Mouse (Mus musculus) monocyte, adult 5-6 weeks (primary cell): ENCODE results near the gene Mcpt8. TPM values are rescaled to one million over a fixed set of nuclear protein-coding genes. Genes with fewer than 3 reads are reported as not detected.

Experiments
- ATAC-seq: fragments of 153-309, 156-312 bp; replicated peaks from 2 replicates; pipeline ENCODE4 v1.8.0; 2017; ENCODE audit warnings: mild to moderate bottlenecking; ENCODE audit not compliant: low TSS enrichment, insufficient number of reproducible peaks, severe bottlenecking, poor library complexity, low FRiP score
- total RNA-seq: library from RNA; stranded (forward); fragments of 200-1000, 200-491, 200-594 nt; gene quantifications from 3 replicates; pipeline ENCODE4 v1.2.3, GENCODE M21; 2017

Gene Mcpt8
- total RNA-seq, 1 experiment from 2014 or later: 9.9 TPM

DNA sequence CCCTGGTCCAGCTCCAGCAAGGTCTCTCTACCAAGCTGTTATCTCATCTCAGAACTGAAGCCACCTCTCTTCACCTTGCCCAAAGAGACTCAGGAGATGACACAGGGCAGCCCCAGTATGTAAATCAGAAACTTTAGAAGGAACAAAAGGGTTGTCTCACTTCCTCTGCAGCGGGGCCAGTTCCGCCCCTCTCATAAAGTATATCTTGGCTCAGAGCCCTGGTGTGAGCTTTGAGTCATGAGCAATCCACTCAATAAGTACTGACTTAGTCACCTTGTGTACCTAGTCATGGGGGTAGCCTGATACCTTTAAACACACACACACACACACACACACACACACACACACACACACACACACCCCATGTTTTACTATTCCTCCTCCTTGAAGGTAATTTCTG, 50.6 kb downstream of the Mcpt8 start:
- ATAC-seq: no peak

Other genes starting within 250 kb of the Mcpt8 start
- 0.10 to 0.75 TPM (median 0.49 TPM) in 3 replicates for gene Nynrin, start 231.3 kb downstream of the Mcpt8 start, total RNA-seq
- gene Cbln3, start 200.9 kb downstream of the Mcpt8 start, total RNA-seq: 0.38 TPM in 1 of 3 replicates, not detected in the others
- gene Khnyn, start 200.3 kb downstream of the Mcpt8 start, total RNA-seq: 72.1 to 108 TPM (median 80.9 TPM) in 3 replicates
- gene Sdr39u1, start 185.0 kb downstream of the Mcpt8 start, total RNA-seq: 3.1 to 12.3 TPM (median 6.2 TPM) in 3 replicates
- 136 to 337 TPM (median 173 TPM) in 3 replicates for gene Cma1, start 140.6 kb downstream of the Mcpt8 start, total RNA-seq
- gene Cma2, start 134.3 kb downstream of the Mcpt8 start, total RNA-seq: not detected in 3 replicates
- gene Mcpt1, start 67.3 kb downstream of the Mcpt8 start, total RNA-seq: not detected in 3 replicates
- not detected in 3 replicates for gene Mcpt9, start 54.8 kb downstream of the Mcpt8 start, total RNA-seq
- not detected in 3 replicates for gene Mcpt2, start 43.2 kb downstream of the Mcpt8 start, total RNA-seq
- gene Mcpt4, start 23.0 kb downstream of the Mcpt8 start, total RNA-seq: not detected in 3 replicates
- gene Ctsg, start 17.3 kb upstream of the Mcpt8 start, total RNA-seq: 0.43 TPM in 1 of 3 replicates, not detected in the others
- gene Gzme, start 35.4 kb upstream of the Mcpt8 start, total RNA-seq: not detected in 3 replicates
- gene Gzmd, start 47.3 kb upstream of the Mcpt8 start, total RNA-seq: not detected in 3 replicates
- gene Gzmg, start 74.3 kb upstream of the Mcpt8 start, total RNA-seq: not detected in 3 replicates
- 1.8 TPM in 1 of 3 replicates, not detected in the others for gene Gzmn, start 89.3 kb upstream of the Mcpt8 start, total RNA-seq
- gene Gzmf, start 126.1 kb upstream of the Mcpt8 start, total RNA-seq: not detected in 3 replicates
- 2.5 to 7.6 TPM in 2 of 3 replicates, not detected in the other for gene Gzmc, start 149.4 kb upstream of the Mcpt8 start, total RNA-seq
- gene Gzmb, start 177.0 kb upstream of the Mcpt8 start, total RNA-seq: 264 to 599 TPM (median 278 TPM) in 3 replicates